In genomic region chr3:41373198-41373597, GRCm38 (mm10) we compare ENCODE assay signal across 17 mouse cellular contexts.
DNase-seq lines count a peak whose midpoint lies in the region; ATAC-seq lines count a peak whose summit lies in the region.
"Had no signal": no experiment of that assay in that cellular context is flagged by ENCODE, and none has a peak within 500 bp of the region (broad histone marks: within the 10 kb centered on the region; RNA-seq: fewer than 3 reads in every experiment).

No protein-coding gene starts in this region.

- peak overlapping the region; percentile 35; the same call in 1 of the 2 replicates for H3K27ac ChIP-seq in forebrain, embryonic 13.5 days
- H3K27ac ChIP-seq in forebrain, embryonic 11.5 days (ENCODE audit: low read depth, low read length) = no peak overlapping the region
- H3K27ac ChIP-seq in kidney, embryonic 15.5 days = 0 out of 2 replicates have a peak overlapping the region, but pooled peaks have one; percentile 10
- H3K27ac ChIP-seq in midbrain, embryonic 15.5 days = 0 out of 2 replicates have a peak overlapping the region, but pooled peaks have one; percentile 26
- no peak overlapping the region for H3K27ac ChIP-seq in midbrain, embryonic 13.5 days
- H3K27ac ChIP-seq: embryonic facial prominence, embryonic 12.5 days; hindbrain, embryonic 15.5 days had no signal

- H3K36me3 ChIP-seq in forebrain, embryonic 13.5 days (ENCODE audit: poor library complexity, severe bottlenecking) = no peaks in the 10 kb centered on the region
- H3K36me3 ChIP-seq in forebrain, embryonic 11.5 days (ENCODE audit: control insufficient read depth, insufficient read depth, low read length) = no peaks in the 10 kb centered on the region
- H3K36me3 ChIP-seq in kidney, embryonic 15.5 days = no peaks in the 10 kb centered on the region
- H3K36me3 ChIP-seq in midbrain, embryonic 15.5 days (replicated peaks) = no peaks in the 10 kb centered on the region
- H3K36me3 ChIP-seq in midbrain, embryonic 13.5 days = no peaks in the 10 kb centered on the region
- H3K36me3 ChIP-seq: embryonic facial prominence, embryonic 12.5 days; heart, embryonic 12.5 days; hindbrain, embryonic 15.5 days had no signal

- H3K4me1 ChIP-seq in forebrain, embryonic 13.5 days = peaks cover 24% of the 10 kb centered on the region
- H3K4me1 ChIP-seq in forebrain, embryonic 11.5 days (replicated peaks; ENCODE audit: control insufficient read depth, insufficient read depth, low read length) = no peaks in the 10 kb centered on the region
- peaks cover 18% of the 10 kb centered on the region for H3K4me1 ChIP-seq in kidney, embryonic 15.5 days
- H3K4me1 ChIP-seq in midbrain, embryonic 15.5 days = peaks cover 21% of the 10 kb centered on the region
- H3K4me1 ChIP-seq in midbrain, embryonic 13.5 days (replicated peaks) = peaks cover 13% of the 10 kb centered on the region

- 72% methylated on average over 5 of the region's 5 CpGs for WGBS in forebrain, embryonic 13.5 days
- WGBS in forebrain, embryonic 11.5 days = 83% methylated on average over 5 of the region's 5 CpGs
- WGBS in kidney, embryonic 15.5 days = 18% methylated on average over 5 of the region's 5 CpGs
- WGBS in midbrain, embryonic 15.5 days = 75% methylated on average over 5 of the region's 5 CpGs
- 81% methylated on average over 5 of the region's 5 CpGs for WGBS in midbrain, embryonic 13.5 days

- ATAC-seq in forebrain, embryonic 13.5 days = no peak
- ATAC-seq in forebrain, embryonic 11.5 days (replicated peaks; ENCODE audit: low FRiP score) = no peak
- peak; percentile 75 for ATAC-seq in kidney, embryonic 15.5 days (replicated peaks; ENCODE audit: low FRiP score)
- no peak for ATAC-seq in midbrain, embryonic 15.5 days (replicated peaks)
- no peak for ATAC-seq in midbrain, embryonic 13.5 days
- ATAC-seq: activated CD4-positive, CD25-positive, alpha-beta regulatory T cell, adult 4 months had no signal

- H3K27me3 ChIP-seq in forebrain, embryonic 13.5 days = no peaks in the 10 kb centered on the region
- H3K27me3 ChIP-seq in forebrain, embryonic 11.5 days (ENCODE audit: control insufficient read depth, insufficient read depth, low read length) = no peaks in the 10 kb centered on the region
- H3K27me3 ChIP-seq in kidney, embryonic 15.5 days = no peaks in the 10 kb centered on the region
- H3K27me3 ChIP-seq in midbrain, embryonic 15.5 days (replicated peaks) = no peaks in the 10 kb centered on the region
- H3K27me3 ChIP-seq in midbrain, embryonic 13.5 days = no peaks in the 10 kb centered on the region
- H3K27me3 ChIP-seq: heart, embryonic 12.5 days; hindbrain, embryonic 15.5 days had no signal

- H3K4me2 ChIP-seq in forebrain, embryonic 13.5 days = no peak overlapping the region
- H3K4me2 ChIP-seq in forebrain, embryonic 11.5 days (ENCODE audit: low read depth, low read length, severe bottlenecking) = no peak overlapping the region
- H3K4me2 ChIP-seq in kidney, embryonic 15.5 days = no peak overlapping the region
- no peak overlapping the region for H3K4me2 ChIP-seq in midbrain, embryonic 15.5 days
- H3K4me2 ChIP-seq in midbrain, embryonic 13.5 days (replicated peaks) = no peak overlapping the region
- H3K4me2 ChIP-seq: embryonic facial prominence, embryonic 12.5 days; heart, embryonic 12.5 days; hindbrain, embryonic 15.5 days had no signal

- no peak overlapping the region for H3K9ac ChIP-seq in forebrain, embryonic 13.5 days
- H3K9ac ChIP-seq in forebrain, embryonic 11.5 days (ENCODE audit: low read length) = no peak overlapping the region
- no peak overlapping the region for H3K9ac ChIP-seq in kidney, embryonic 15.5 days
- H3K9ac ChIP-seq in midbrain, embryonic 15.5 days = no peak overlapping the region
- H3K9ac ChIP-seq in midbrain, embryonic 13.5 days (replicated peaks) = no peak overlapping the region
- H3K9ac ChIP-seq: embryonic facial prominence, embryonic 12.5 days; forebrain, postnatal 0 days; heart, embryonic 12.5 days; hindbrain, embryonic 15.5 days had no signal

- no peaks in the 10 kb centered on the region for H3K9me3 ChIP-seq in forebrain, embryonic 13.5 days (replicated peaks)
- H3K9me3 ChIP-seq in forebrain, embryonic 11.5 days (ENCODE audit: control insufficient read depth, low read length) = no peaks in the 10 kb centered on the region
- no peaks in the 10 kb centered on the region for H3K9me3 ChIP-seq in kidney, embryonic 15.5 days (replicated peaks)
- H3K9me3 ChIP-seq in midbrain, embryonic 15.5 days = no peaks in the 10 kb centered on the region
- no peaks in the 10 kb centered on the region for H3K9me3 ChIP-seq in midbrain, embryonic 13.5 days
- H3K9me3 ChIP-seq: embryonic facial prominence, embryonic 12.5 days; hindbrain, embryonic 15.5 days had no signal

- H3K4me3 ChIP-seq in forebrain, embryonic 13.5 days = no peak overlapping the region
- H3K4me3 ChIP-seq in forebrain, embryonic 11.5 days (ENCODE audit: low read depth, low read length) = no peak overlapping the region
- no peak overlapping the region for H3K4me3 ChIP-seq in kidney, embryonic 15.5 days (replicated peaks)
- H3K4me3 ChIP-seq in midbrain, embryonic 15.5 days = no peak overlapping the region
- H3K4me3 ChIP-seq in midbrain, embryonic 13.5 days (replicated peaks) = no peak overlapping the region
- H3K4me3 ChIP-seq: embryonic facial prominence, embryonic 12.5 days; heart, embryonic 12.5 days; hindbrain, embryonic 15.5 days had no signal

- no peak for DNase-seq in forebrain, embryonic 11.5 days (ENCODE audit: low spot score)
- no peak for DNase-seq in kidney, postnatal 25 days
- DNase-seq in urinary bladder, postnatal 36 days (ENCODE audit: low spot score in 2 of 2) = no peak
- DNase-seq: adrenal gland, postnatal 14 days; cerebellum, adult 11-12 months; cerebellum, adult 9-10 months; cerebellum, postnatal 25 days; forebrain, postnatal 0 days; gastrocnemius, postnatal 14 days had no signal

Comparison
In these comparisons a context has a peak if more than half of its experiments do, and no peak if none do; other contexts are left out.
1. H3K27ac ChIP-seq: peak in forebrain, embryonic 13.5 days (single experiment), kidney, embryonic 15.5 days (single experiment) and midbrain, embryonic 15.5 days (single experiment); none in forebrain, embryonic 11.5 days (single experiment) and midbrain, embryonic 13.5 days (single experiment).